Mouse (Mus musculus): ENCODE results near the gene Vrk3.
A peak's percentile ranks its signal among the peaks of the same experiment; 100 is the strongest.

Vrk3 gene

GRCm38 (mm10) chr7:44768129-44768528 is 19.9 kb downstream of the Vrk3 start:
- DNase-seq (ENCODE audit: low spot score) = no peak

- peak; percentile 74 for DNase-seq (ENCODE audit: low spot score)
Measured at GRCm38 (mm10) chr7:44770046-44770578, 21.9 kb downstream of the Vrk3 start.

DNA sequence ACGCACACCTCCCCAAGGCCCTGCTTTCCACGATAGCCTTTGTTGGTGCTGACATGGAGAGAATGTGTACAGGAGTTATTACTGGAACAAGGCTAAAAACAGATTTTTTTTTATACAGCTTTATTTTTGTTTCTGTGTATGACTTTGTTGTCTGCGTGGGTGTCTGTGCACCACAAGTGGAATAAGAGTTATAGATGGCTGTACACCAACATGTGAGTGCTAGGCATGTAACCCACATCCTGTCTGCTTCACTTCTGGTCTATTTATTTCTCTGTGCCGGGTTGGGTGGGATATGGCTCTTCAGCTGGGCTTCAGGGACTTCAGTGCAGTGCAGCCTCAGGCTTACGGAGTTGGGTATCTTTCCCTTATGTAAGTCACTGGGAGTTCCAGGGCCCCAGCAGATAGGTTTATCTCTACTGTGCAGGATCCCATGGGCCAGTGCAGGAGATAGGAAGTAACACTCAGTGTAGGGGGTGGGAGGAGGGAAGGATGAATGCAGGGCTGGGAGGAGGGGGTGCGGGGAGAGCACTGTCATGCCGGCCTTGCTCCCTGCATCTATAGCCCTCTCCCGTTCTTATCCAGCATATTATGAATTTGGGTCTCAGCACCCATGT is 24.5 kb downstream of the Vrk3 start:
- DNase-seq (ENCODE audit: low spot score) = no peak

GRCm38 (mm10) chr7:44776849-44777498 is 28.8 kb downstream of the Vrk3 start:
- DNase-seq (ENCODE audit: low spot score) = no peak

- DNase-seq (ENCODE audit: low spot score) = no peak
Measured at GRCm38 (mm10) chr7:44780101-44780500, 31.9 kb downstream of the Vrk3 start.

- DNase-seq (ENCODE audit: low spot score) = no peak
Measured at GRCm38 (mm10) chr7:44789531-44789930, 41.3 kb downstream of the Vrk3 start.

- no peak for DNase-seq (ENCODE audit: low spot score)
Measured at GRCm38 (mm10) chr7:44790066-44790465, 41.9 kb downstream of the Vrk3 start.

DNA sequence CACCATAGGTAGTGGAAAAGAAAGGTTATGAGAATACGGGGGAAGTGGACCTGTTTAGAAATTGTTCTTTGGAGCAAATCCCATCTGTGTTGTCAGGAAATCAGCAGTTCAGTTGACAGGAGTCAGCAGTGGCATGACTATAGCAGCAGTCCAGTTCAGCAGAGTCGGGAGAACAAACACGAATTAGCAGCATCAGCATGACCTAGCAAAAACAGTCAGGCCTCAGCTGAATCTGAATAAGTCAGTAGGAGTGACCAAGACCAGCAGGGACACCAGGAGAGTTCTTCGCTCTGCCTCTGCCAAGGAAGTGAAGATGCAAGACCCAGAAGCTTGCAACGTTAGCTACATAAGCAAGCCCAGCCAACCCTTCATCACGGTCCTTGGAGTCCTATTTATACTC is 44.6 kb downstream of the Vrk3 start:
- DNase-seq (ENCODE audit: low spot score) = no peak

GRCm38 (mm10) chr7:44808927-44809326 is 60.7 kb downstream of the Vrk3 start:
- no peak for DNase-seq (ENCODE audit: low spot score)

- no peak for DNase-seq (ENCODE audit: low spot score)
Measured at GRCm38 (mm10) chr7:44809466-44809865, 61.3 kb downstream of the Vrk3 start.

- DNase-seq (ENCODE audit: low spot score) = no peak
Measured at GRCm38 (mm10) chr7:44810365-44810764, 62.2 kb downstream of the Vrk3 start.

DNA sequence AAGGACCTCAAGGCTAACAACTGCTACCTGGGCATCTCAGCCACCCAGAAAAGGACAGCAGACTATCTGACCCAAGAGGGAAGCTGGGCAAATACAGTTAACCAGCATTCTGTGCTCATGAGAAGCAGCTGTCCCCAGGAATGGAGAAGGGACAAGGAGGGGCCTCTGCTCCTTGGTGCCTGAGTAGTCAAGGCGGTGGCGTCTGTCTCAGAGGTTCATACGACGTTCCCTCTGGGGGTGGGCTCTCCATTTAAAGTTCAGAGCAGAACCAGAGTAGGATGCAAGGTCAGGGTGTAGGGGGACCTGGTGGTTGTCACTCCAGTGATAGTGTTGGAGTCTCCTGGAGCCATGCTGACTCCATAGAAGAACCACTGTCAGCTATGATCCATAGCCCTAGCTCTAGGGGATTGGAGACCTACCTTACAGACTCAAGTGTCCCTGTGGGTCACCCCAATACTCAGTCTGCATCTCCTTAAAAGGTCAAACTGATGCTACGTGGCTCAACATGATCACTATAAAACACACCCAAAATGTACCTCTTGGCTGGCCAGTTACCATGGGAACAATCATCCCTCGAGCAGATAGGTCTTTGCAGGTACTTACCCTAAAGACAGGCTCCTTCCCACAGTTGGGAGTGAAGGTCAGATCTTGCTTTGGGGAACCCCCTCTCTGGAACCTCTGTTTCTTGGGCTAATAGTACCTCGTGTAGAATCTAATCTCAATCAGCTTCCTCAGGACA is 62.8 kb downstream of the Vrk3 start:
- DNase-seq (ENCODE audit: low spot score) = no peak

DNA sequence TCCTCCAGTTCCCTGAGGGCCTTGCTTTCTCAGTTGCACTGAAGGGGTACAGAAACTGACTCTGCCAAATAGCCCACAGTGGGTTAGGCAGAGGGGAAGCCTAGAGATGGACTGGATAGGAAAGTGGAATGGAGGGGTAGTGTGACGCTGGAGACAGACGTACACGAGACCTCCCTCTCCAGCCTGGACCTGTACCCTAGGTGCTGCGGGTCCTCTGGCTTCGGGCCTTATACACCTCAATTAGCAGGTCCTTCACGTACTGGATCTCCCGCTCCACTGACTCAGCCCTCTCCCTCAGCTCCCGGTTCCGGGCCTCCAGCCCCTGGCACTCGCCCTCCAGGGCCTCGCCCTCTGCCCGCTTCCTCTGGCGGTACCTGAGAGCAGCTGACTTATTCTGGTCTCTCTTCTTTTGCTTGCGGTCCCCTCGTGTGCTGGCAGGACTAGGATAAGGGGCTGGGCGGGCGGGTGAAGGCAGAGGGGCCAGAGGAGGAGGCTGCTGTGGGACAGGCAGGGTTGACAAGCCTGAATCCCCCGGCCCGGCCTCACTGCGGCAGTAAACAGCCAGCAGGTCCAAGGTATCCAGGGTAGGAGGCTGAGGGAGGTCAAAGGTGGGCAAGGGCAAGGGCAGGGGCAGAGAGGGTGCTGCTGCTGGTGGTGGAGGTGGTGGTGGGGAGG is 64.6 kb downstream of the Vrk3 start:
- DNase-seq (ENCODE audit: low spot score) = no peak

DNA sequence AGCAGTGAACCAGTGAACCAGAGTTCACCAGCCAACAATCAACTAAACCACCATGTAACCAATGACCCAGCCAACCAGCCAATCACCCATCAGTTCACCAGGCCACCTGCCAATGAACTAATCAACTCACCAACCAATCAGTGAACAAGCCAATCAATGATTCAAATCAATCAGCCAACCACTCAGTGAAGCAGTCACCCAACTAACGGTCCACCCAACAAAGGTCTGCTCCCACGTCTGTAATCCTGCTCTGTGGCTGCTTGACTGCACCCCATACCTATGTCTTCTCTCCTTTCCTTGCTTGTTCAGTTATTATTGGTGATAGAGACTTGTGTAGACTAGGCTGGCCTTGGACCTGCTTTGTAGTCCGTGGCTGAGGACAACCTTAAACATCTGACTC is 65.8 kb downstream of the Vrk3 start:
- no peak for DNase-seq (ENCODE audit: low spot score)

GRCm38 (mm10) chr7:44814423-44814822 is 66.2 kb downstream of the Vrk3 start:
- DNase-seq (ENCODE audit: low spot score) = no peak

GRCm38 (mm10) chr7:44814952-44815553 is 66.8 kb downstream of the Vrk3 start:
- DNase-seq (ENCODE audit: low spot score) = no peak

GRCm38 (mm10) chr7:44815721-44816469 is 67.7 kb downstream of the Vrk3 start, which contains the start of the genes Nup62 and Il4i1:
TSS of gene Nup62 (plus strand) at chr7:44816088.
TSS of gene Il4i1 (plus strand) at chr7:44816387.
- DNase-seq (ENCODE audit: low spot score) = peak; percentile 99

DNA sequence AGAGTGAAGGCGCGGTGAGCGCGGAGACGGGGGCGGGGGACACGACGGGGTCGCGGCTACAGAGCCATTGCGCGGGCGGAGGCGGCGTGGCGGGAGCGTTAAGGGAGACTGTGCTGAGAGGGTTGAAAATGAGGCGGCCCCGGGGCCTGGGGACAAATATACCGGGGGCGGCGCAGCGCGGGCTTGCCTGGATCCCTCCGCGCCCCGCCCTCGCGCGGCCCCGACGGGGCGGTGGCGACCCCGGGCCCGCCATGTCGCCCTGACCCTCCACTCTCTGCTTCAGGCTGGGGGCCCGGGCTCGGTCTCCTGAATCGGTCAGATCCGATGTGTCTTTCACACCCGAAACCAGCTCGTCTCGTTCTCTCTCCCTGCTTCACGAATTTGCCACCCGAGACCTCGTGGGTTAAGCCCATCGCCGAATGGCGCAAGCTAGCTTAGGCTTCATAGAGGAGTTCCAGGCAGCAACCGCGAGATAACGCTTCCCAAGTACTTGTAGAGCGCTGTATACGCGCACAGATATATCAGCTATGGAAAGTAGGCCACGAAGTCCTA is 68.3 kb downstream of the Vrk3 start, which contains the start of gene Atf5:
Atf5 (minus strand) TSS at position 189 of the 552 bp plus-strand sequence.
- peak; percentile 78 for DNase-seq (ENCODE audit: low spot score)

- DNase-seq (ENCODE audit: low spot score) = no peak
Measured at GRCm38 (mm10) chr7:44817441-44817840, 69.2 kb downstream of the Vrk3 start.

GRCm38 (mm10) chr7:44818164-44818563 is 70.0 kb downstream of the Vrk3 start:
- DNase-seq (ENCODE audit: low spot score) = no peak

GRCm38 (mm10) chr7:44818751-44819235 is 70.6 kb downstream of the Vrk3 start:
- peak; percentile 53 for DNase-seq (ENCODE audit: low spot score)
